ENCODE assay signal across 10 mouse cellular contexts in the genomic region with DNA sequence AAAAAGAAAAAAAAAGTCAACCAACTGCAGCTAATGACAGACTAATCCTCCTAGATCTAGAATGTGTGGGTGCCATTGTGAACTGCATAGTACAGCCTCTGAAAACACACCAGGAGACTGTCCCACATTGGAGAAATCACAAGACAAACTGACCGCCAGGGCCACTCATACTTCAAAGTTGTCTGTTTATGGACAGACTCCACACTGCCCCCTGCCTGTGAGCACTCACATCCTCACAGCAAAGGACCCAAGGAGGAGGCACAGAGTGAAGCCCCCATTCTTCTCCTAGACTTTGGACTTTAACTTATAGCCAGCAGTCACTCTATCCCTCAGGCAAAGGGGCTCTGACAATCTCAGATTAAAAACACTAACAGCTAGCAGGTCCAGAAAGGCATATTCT.
DNase-seq lines count a peak whose midpoint lies in the region; ATAC-seq and TF ChIP-seq lines count a peak whose summit lies in the region.
"Had no signal": no experiment of that assay in that cellular context is flagged by ENCODE, and none has a peak within 500 bp of the region (broad histone marks: within the 10 kb centered on the region; RNA-seq: fewer than 3 reads in every experiment).

No protein-coding gene starts in this region.

- ATAC-seq in hindbrain, postnatal 0 days, result no peak
- no peak for ATAC-seq in hindbrain, embryonic 12.5 days (ENCODE audit: low FRiP score)
- ATAC-seq in intestine, postnatal 0 days, result no peak
- no peak for ATAC-seq in forebrain, embryonic 15.5 days (replicated peaks)

- peak; percentile 56 for TF ChIP-seq CTCF in hindbrain, postnatal 0 days (IDR thresholded peaks at IDR 0.05; ENCODE audit: low read depth)
- peak; percentile 72 for TF ChIP-seq CTCF in intestine, postnatal 0 days (IDR thresholded peaks at IDR 0.05; ENCODE audit: low read depth)

- H3K4me3 ChIP-seq in hindbrain, postnatal 0 days (ENCODE audit: low read length), result no peak overlapping the region
- H3K4me3 ChIP-seq in hindbrain, embryonic 12.5 days, result no peak overlapping the region
- no peak overlapping the region for H3K4me3 ChIP-seq in intestine, postnatal 0 days (ENCODE audit: low read depth, low read length)
- no peak overlapping the region for H3K4me3 ChIP-seq in forebrain, embryonic 15.5 days
- H3K4me3 ChIP-seq: embryonic facial prominence, embryonic 12.5 days; limb, embryonic 15.5 days had no signal

- no peaks in the 10 kb centered on the region for H3K27me3 ChIP-seq in hindbrain, postnatal 0 days (ENCODE audit: insufficient read depth, low read length)
- H3K27me3 ChIP-seq in hindbrain, embryonic 12.5 days, result no peaks in the 10 kb centered on the region
- H3K27me3 ChIP-seq in intestine, postnatal 0 days (replicated peaks; ENCODE audit: control insufficient read depth, insufficient read depth, low read length), result no peaks in the 10 kb centered on the region
- no peaks in the 10 kb centered on the region for H3K27me3 ChIP-seq in splenic B cell, adult 2 months (ENCODE audit: control insufficient read depth, insufficient read depth, low read length, poor library complexity, severe bottlenecking)
- H3K27me3 ChIP-seq in forebrain, embryonic 15.5 days, result no peaks in the 10 kb centered on the region
- H3K27me3 ChIP-seq: embryonic facial prominence, embryonic 12.5 days; limb, embryonic 15.5 days had no signal

- no peaks in the 10 kb centered on the region for H3K36me3 ChIP-seq in hindbrain, postnatal 0 days (ENCODE audit: insufficient read depth, low read length)
- no peaks in the 10 kb centered on the region for H3K36me3 ChIP-seq in hindbrain, embryonic 12.5 days
- no peaks in the 10 kb centered on the region for H3K36me3 ChIP-seq in intestine, postnatal 0 days (ENCODE audit: control insufficient read depth, insufficient read depth)
- no peaks in the 10 kb centered on the region for H3K36me3 ChIP-seq in splenic B cell, adult 2 months (ENCODE audit: control insufficient read depth, insufficient read depth, low read length, poor library complexity, severe bottlenecking)
- no peaks in the 10 kb centered on the region for H3K36me3 ChIP-seq in forebrain, embryonic 15.5 days
- H3K36me3 ChIP-seq: limb, embryonic 15.5 days had no signal

- no peak overlapping the region for H3K9ac ChIP-seq in hindbrain, postnatal 0 days (replicated peaks; ENCODE audit: low read length)
- no peak overlapping the region for H3K9ac ChIP-seq in hindbrain, embryonic 12.5 days
- no peak overlapping the region for H3K9ac ChIP-seq in intestine, postnatal 0 days (ENCODE audit: low read depth, low read length)
- no peak overlapping the region for H3K9ac ChIP-seq in forebrain, embryonic 15.5 days (replicated peaks)
- H3K9ac ChIP-seq: embryonic facial prominence, embryonic 12.5 days; limb, embryonic 15.5 days had no signal

- DNase-seq in hindbrain, postnatal 0 days (ENCODE audit: low spot score), result peak; percentile 12
- peak; percentile 38 for DNase-seq in CD4-positive helper T cell, adult 2 months (ENCODE audit: low read depth, low spot score)
- DNase-seq in adrenal gland, adult 18-20 months (ENCODE audit: low spot score in 2 of 2), result peak; percentile 51 to 57
- peak; percentile 59 for DNase-seq in splenic B cell, adult 2 months (ENCODE audit: low read depth, low spot score)
- DNase-seq in frontal cortex, postnatal 25 days (ENCODE audit: low spot score in 2 of 2), result no peak

- H3K27ac ChIP-seq in hindbrain, postnatal 0 days, result no peak overlapping the region
- no peak overlapping the region for H3K27ac ChIP-seq in hindbrain, embryonic 12.5 days
- no peak overlapping the region for H3K27ac ChIP-seq in intestine, postnatal 0 days (ENCODE audit: low read depth, low read length)
- H3K27ac ChIP-seq in forebrain, embryonic 15.5 days (replicated peaks), result no peak overlapping the region
- H3K27ac ChIP-seq: embryonic facial prominence, embryonic 12.5 days; limb, embryonic 15.5 days had no signal

- H3K4me1 ChIP-seq in hindbrain, postnatal 0 days (ENCODE audit: insufficient read depth, low read length), result 0 out of 2 replicates have a peak, but pooled peaks cover 6% of the 10 kb centered on the region
- H3K4me1 ChIP-seq in hindbrain, embryonic 12.5 days, result peaks cover 21% of the 10 kb centered on the region
- peaks cover 2% of the 10 kb centered on the region; the same call in 1 of the 2 replicates for H3K4me1 ChIP-seq in intestine, postnatal 0 days (replicated peaks; ENCODE audit: control insufficient read depth, insufficient read depth, low read length)
- H3K4me1 ChIP-seq in forebrain, embryonic 15.5 days, result peaks cover 21% of the 10 kb centered on the region

- 78% methylated on average over 1 of the region's 1 CpGs for WGBS in hindbrain, postnatal 0 days
- 74% methylated on average over 1 of the region's 1 CpGs for WGBS in hindbrain, embryonic 12.5 days
- WGBS in intestine, postnatal 0 days, result 81% methylated on average over 1 of the region's 1 CpGs
- 71% methylated on average over 1 of the region's 1 CpGs for whole genome bisulfite sequencing in forebrain, embryonic 15.5 days

- H3K9me3 ChIP-seq in hindbrain, postnatal 0 days (ENCODE audit: low read length), result no peaks in the 10 kb centered on the region
- no peaks in the 10 kb centered on the region for H3K9me3 ChIP-seq in hindbrain, embryonic 12.5 days (replicated peaks)
- H3K9me3 ChIP-seq in intestine, postnatal 0 days (ENCODE audit: control insufficient read depth), result no peaks in the 10 kb centered on the region
- H3K9me3 ChIP-seq in forebrain, embryonic 15.5 days, result no peaks in the 10 kb centered on the region
- H3K9me3 ChIP-seq: embryonic facial prominence, embryonic 12.5 days; limb, embryonic 15.5 days had no signal

- H3K4me2 ChIP-seq in hindbrain, postnatal 0 days (ENCODE audit: low read depth, low read length), result no peak overlapping the region
- H3K4me2 ChIP-seq in hindbrain, embryonic 12.5 days (replicated peaks), result no peak overlapping the region
- H3K4me2 ChIP-seq in intestine, postnatal 0 days (replicated peaks; ENCODE audit: low read depth), result no peak overlapping the region
- no peak overlapping the region for H3K4me2 ChIP-seq in forebrain, embryonic 15.5 days (replicated peaks)
- H3K4me2 ChIP-seq: embryonic facial prominence, embryonic 12.5 days; limb, embryonic 15.5 days had no signal

Comparison
In these comparisons a context has a peak if more than half of its experiments do, and no peak if none do; other contexts are left out.
1. DNase-seq: peak in hindbrain, postnatal 0 days (single experiment), CD4-positive helper T cell, adult 2 months (single experiment), adrenal gland, adult 18-20 months (2 of 2) and splenic B cell, adult 2 months (single experiment); none in frontal cortex, postnatal 25 days (0 of 2).